Mouse (Mus musculus) heart, adult 2 months (tissue): Measurements from ENCODE around the gene Rhbg.

Experiments
- CTCF ChIP-seq: fragments of 200-600 bp; IDR thresholded peaks from 2 replicates; pipeline ENCODE4 v1.8.1; 2022; ENCODE audit warnings: antibody characterized with exemption, mild to moderate bottlenecking, moderate library complexity
- EP300 ChIP-seq: fragments of 200-500 bp; IDR thresholded peaks from 2 replicates; pipeline ENCODE4 v1.6.1; 2011; ENCODE audit warnings: low read depth, low read length, control low read depth; ENCODE audit not compliant: insufficient read depth
- POLR2A ChIP-seq: fragments of 200-500 bp; IDR thresholded peaks from 2 replicates; pipeline ENCODE4 v1.6.1; 2011; ENCODE audit warnings: mild to moderate bottlenecking, low read depth, low read length, control low read depth; ENCODE audit not compliant: insufficient read depth

GRCm38 (mm10) chr3:88208226-88208720 lies 46.2 kb downstream of the Rhbg start:
- TF ChIP-seq CTCF (no peak), POLR2A (no peak), EP300 (no peak)
